Mouse (Mus musculus): ENCODE measurements around the gene Emsy.

Emsy gene

DNA sequence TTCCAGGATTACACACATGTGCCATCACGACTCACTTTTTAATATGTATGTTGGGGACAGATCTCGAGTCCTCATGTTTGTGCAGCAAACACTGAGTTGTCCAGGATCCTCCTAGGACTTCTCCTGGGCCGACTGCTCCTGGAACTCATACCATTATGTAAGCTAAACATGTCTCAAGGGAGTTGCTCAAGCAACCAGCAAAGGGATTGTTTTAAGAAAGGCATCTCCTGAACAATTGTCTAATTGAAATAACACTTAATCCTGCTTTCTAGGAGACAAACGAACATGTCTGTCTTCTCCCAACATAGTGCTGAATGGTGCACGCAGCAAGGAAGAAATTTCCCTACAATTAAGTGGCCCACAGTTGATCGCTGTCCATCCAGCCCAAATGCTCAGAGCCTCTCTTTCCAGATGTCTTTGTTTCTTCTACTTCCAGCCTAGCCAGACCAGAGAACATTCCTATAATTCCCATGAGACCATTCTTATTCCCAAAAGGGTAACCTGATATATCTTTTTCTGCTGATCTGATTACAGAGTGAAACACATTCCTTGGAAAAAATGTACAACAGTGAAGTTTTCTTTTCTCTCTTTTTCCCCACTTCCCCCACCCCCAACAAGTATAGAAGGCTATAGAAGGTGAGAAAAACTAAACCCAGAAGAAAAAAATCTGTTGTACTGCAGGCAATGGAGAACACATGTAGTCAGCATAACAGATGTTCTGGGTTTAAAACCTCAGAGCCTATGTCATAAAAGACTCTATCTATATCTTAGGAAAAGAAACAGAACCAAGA, 11.6 kb upstream of the Emsy start:
- peak; percentile 49 for DNase-seq (ENCODE audit: extremely low spot score)

DNA sequence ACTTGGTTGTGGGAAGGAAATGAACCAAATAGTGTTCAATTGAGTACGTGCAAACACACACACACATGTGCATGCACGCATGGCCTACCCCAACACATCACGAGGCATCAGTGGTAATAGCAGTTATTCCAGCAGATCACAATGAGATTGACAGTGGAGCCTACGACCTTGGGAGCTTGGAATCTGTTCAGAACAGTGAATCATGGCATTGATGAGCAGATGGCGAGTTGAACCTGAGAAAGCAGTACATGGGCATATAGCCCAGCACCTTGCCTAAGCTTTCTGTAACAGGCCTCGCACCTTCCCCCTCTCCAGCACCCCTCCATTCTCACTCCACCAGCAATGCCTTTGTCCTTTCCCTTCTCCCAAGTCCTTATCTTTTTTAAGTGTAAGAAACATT, 9.1 kb upstream of the Emsy start:
- DNase-seq (ENCODE audit: extremely low spot score): no peak

GRCm38 (mm10) chr7:98665166-98665565, 8.6 kb upstream of the Emsy start:
- DNase-seq (ENCODE audit: extremely low spot score): no peak

DNA sequence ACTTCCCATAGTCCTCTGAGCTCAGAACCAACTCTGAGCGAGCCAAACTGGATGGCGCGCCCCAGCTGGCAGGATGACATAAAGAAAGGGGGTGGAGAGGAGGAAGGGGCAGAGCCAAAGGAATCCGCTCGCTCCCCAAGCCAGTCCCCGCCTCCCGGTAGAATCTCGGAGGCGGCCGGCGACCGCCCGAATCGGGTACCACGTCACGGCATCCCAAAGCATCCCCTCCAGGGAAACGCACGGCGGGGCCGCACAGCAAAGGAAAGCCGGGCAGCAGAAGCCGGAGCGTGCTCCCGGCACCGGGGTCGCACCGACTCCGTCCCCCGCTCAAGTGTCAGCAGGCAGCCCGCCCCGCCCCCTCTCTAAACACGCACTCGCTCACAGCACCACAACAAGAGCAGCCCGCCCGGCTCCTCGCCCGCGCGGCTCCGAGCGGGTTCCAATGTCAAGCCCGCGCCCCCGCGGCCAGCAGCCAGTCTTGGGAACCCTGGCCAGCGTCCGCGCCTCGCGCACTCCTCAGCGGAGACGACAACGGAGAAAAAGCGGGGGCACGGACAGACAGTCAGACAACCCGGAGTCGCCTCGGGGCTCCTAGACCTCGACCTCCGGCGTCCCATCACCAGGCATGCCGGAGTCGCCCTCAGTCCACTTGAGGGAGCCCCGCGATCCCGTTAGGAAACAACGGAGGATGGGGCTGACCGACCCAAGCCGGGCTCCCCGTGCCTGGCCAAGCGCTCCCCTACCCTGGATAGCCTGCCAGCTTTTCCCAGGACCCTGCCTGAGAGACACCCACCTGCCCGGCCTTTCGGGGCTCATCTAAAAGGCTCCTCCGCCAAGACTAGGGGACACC, 677 bp downstream of the Emsy start:
- peak; percentile 83 for DNase-seq (ENCODE audit: extremely low spot score)

- DNase-seq (ENCODE audit: extremely low spot score): no peak
Observed at GRCm38 (mm10) chr7:98651651-98652050, 4.9 kb downstream of the Emsy start.

GRCm38 (mm10) chr7:98644238-98644637, 12.3 kb downstream of the Emsy start:
- DNase-seq (ENCODE audit: extremely low spot score): no peak

DNA sequence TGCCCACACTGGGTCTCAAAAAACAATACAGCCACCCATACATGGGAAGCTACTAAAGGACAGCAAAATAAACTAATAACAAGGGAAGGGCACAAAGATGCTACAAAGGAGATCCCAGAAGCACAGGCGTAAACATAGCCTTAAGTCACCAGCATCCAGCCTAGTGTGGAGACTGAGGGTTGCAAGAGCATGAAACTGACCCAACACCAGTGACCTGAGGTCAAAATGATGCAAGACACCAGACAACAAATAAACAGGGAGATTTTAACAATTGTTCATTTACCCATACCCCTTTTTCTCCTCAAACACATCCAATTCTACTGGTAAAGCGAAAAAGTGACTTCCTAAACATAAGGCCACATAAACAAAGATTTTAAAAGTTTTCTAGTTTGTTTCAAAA, 20.0 kb downstream of the Emsy start:
- DNase-seq (ENCODE audit: extremely low spot score): no peak

DNA sequence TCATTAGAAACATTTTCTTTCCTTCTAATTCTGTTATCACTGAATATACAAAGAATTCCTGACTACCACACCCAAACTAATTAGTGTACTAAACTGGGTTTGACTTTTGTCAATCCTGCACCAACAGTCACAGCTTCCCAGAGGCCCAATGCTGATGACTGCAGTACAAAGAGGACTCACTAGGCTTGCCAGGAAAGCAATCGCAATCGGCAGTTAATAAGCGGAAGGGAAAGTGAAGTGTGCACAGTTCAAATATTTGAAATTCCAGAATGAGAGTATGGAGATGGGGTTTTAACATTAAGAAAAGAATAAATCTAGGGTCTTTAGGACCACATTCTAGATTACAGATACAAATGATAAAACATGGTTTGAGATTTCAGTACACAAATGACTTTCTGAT, 23.6 kb downstream of the Emsy start:
- DNase-seq (ENCODE audit: extremely low spot score): no peak

DNA sequence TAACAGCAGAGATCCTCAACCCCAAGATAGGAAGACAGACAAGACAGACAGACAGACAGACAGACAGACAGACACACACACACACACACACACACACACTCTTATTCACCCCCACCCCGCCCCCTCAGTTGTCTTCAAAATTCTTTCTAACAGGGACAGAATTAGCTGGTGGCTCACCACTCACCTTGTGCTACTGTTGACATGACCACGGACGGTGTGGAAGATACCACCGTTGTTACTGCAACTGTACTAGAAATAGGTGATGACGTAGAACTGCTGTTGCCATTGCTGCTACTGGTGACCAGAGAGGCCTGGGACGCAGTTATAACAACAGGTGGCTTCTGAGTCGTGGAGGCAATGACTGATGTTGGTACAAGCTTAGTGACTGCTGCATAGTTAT, 26.6 kb downstream of the Emsy start:
- DNase-seq (ENCODE audit: extremely low spot score): no peak

DNA sequence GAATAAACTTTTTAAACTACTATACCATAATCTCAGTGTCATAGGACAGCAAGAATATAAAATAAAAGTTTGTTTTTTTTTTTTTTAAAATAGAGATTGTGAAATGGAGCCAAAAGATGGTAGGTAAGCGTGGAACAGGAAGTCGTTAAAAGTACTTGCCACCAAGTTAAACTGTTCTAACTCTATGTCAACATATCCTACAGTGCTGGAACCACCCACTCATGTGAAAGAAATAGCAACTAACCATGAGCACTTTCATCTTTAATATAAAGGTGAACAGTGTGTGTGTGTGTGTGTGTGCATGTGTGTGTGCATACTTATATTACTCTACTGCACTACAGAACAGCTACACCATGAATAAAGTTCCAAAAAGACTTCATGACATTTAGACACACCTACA, 38.8 kb downstream of the Emsy start:
- DNase-seq (ENCODE audit: extremely low spot score): no peak

- no peak for DNase-seq (ENCODE audit: extremely low spot score)
Observed at GRCm38 (mm10) chr7:98612936-98613335, 43.6 kb downstream of the Emsy start.

- no peak for DNase-seq (ENCODE audit: extremely low spot score)
Observed at GRCm38 (mm10) chr7:98608520-98608919, 48.1 kb downstream of the Emsy start.

GRCm38 (mm10) chr7:98607158-98607557, 49.4 kb downstream of the Emsy start:
- DNase-seq (ENCODE audit: extremely low spot score): no peak

DNA sequence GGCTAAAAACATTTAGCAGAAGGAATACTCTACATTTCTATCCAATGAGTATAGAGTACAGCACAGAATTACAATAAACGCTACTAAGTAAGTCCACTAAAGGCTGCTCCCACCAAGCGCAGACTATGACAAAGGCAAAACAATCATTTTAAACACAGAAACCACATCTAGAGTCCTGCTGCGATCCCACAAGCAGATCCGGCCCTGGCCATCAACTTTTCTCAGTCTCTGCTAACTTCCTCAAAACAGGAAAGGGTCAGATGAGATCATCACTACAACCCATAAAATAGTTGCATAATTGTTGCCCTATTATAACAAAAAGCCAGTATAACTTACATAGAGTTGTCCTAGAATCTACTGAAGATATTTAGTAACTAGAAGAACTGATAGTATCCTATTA, 54.9 kb downstream of the Emsy start:
- DNase-seq (ENCODE audit: extremely low spot score): no peak

- no peak for DNase-seq (ENCODE audit: extremely low spot score)
Observed at GRCm38 (mm10) chr7:98597402-98597801, 59.2 kb downstream of the Emsy start.

GRCm38 (mm10) chr7:98594731-98595130, 61.9 kb downstream of the Emsy start:
- DNase-seq (ENCODE audit: extremely low spot score): no peak

DNA sequence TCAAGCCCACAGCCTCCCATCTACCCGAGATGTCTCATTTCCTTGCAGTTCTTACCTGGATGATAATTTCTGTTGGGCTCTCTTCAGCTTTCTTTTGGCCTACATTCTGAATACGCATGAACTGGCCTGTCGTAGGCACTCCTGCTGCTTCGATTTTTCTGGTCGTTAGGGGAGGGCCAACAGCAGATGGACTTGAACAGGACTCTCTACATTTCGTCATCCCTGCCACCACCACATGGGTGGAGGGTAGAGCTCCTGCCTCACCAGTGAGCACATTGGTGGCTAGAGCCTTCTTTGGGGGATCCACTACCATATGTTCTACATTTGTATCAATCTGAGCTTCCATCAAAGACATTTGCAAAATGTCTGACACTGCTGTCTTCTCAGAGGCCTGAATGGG, 63.3 kb downstream of the Emsy start:
- no peak for DNase-seq (ENCODE audit: extremely low spot score)

DNA sequence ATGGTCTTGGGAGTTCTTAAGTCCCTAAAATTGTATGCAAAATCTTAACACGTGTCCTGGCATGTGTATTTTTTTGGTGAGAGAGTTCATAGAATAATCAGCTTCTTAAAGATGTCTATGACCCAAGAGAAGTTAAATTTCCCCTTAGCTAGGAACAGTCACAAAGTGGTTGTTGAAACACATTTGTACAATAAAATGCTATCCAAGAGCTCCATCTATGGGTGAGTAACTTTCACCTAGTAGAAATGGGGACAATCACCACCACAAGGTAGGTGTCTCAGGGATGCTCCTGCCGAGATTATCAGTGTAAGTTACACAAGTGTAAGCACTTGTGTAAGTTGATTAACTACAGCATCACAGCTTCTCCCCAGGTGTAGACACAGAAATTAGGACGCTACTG, 67.6 kb downstream of the Emsy start:
- no peak for DNase-seq (ENCODE audit: extremely low spot score)

DNA sequence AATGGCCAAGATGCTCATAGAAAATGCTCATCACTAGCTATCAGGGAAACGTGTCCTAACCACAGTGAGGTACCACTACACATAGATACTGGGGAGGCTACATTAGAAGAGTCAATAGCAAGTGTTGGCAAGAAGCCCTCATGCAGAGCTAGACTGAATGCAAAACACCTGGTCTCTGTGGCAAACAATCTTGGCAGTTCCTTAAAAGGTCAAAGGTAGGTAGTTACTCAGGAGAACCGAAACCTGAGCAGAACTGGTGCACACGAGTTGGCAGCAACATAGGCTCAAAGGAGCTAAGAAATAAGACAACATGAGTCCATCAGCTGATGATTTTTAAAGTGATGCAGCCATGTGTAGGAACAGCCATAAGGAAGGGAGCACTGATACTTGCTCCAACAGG, 70.3 kb downstream of the Emsy start:
- DNase-seq (ENCODE audit: extremely low spot score): no peak

GRCm38 (mm10) chr7:98584555-98584954, 72.0 kb downstream of the Emsy start:
- DNase-seq (ENCODE audit: extremely low spot score): no peak

DNA sequence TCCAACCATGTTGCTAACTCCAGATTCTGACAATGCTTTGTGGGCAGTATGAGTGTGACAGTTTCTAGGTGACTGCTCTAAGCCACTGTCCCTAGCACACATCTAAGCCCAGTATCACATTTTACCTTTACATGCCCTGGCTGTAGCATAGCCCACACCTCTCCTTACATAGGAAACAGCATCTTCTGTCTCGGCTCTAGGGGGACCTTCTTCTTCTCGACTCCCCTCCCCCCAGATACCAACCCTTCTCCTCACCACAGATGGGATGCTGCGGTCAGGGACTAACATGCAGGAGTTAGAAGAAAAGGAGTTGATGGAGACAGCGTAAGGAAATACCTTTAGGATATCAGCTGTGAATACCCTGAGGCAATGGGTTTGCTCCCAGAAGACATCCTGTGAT, 75.3 kb downstream of the Emsy start:
- DNase-seq (ENCODE audit: extremely low spot score): no peak

GRCm38 (mm10) chr7:98580441-98580840, 76.1 kb downstream of the Emsy start:
- no peak for DNase-seq (ENCODE audit: extremely low spot score)

- no peak for DNase-seq (ENCODE audit: extremely low spot score)
Observed at GRCm38 (mm10) chr7:98579731-98580130, 76.9 kb downstream of the Emsy start.

Measured in embryo, embryonic 9.5 days (tissue).